ENCODE assay signal across 7 mouse cellular contexts in genomic region chr5:112642731-112643130, GRCm38 (mm10).
DNase-seq lines count a peak whose midpoint lies in the region; ATAC-seq and TF ChIP-seq lines count a peak whose summit lies in the region.

No protein-coding gene starts in this region.

- peak; percentile 48 for TF ChIP-seq CTCF in kidney, adult 2 months (conservative IDR thresholded peaks at IDR 0.05; ENCODE audit: insufficient read depth, insufficient read length, low read depth, low read length)

- no peak overlapping the region for H3K4me3 ChIP-seq in kidney, adult 2 months (ENCODE audit: insufficient read depth, low read depth, low read length)
- no peak overlapping the region for H3K4me3 ChIP-seq in kidney, embryonic 16.5 days (ENCODE audit: low read length)
- no peak overlapping the region for H3K4me3 ChIP-seq in embryonic facial prominence, embryonic 11.5 days (ENCODE audit: low read depth, low read length)

- DNase-seq in kidney, adult 2 months: no peak
- DNase-seq in 416B (ENCODE audit: low read depth): peak; percentile 8
- peak; percentile 48 for DNase-seq in ES-CJ7 (ENCODE audit: low read depth, low spot score)
- DNase-seq in embryonic facial prominence, embryonic 11.5 days (ENCODE audit: low spot score): peak; percentile 43
- no peak for DNase-seq in frontal cortex, postnatal 10 days (ENCODE audit: low spot score in 2 of 2)

- H3K36me3 ChIP-seq in kidney, adult 2 months (ENCODE audit: control insufficient read depth, insufficient read depth, low read length): no peaks in the 10 kb centered on the region
- H3K36me3 ChIP-seq in kidney, embryonic 16.5 days (ENCODE audit: insufficient read depth, low read length): no peaks in the 10 kb centered on the region
- no peaks in the 10 kb centered on the region for H3K36me3 ChIP-seq in embryonic facial prominence, embryonic 11.5 days (replicated peaks; ENCODE audit: control insufficient read depth, insufficient read depth, low read depth, low read length)

- WGBS in kidney, adult 2 months: 53% methylated on average over 10 of the region's 10 CpGs
- 64% methylated on average over 10 of the region's 10 CpGs for WGBS in kidney, embryonic 16.5 days
- WGBS in embryonic facial prominence, embryonic 11.5 days: 62% methylated on average over 10 of the region's 10 CpGs

- H3K9ac ChIP-seq in kidney, embryonic 16.5 days (replicated peaks; ENCODE audit: low read length): no peak overlapping the region
- H3K9ac ChIP-seq in embryonic facial prominence, embryonic 11.5 days (replicated peaks; ENCODE audit: low read length): no peak overlapping the region

- H3K4me1 ChIP-seq in kidney, adult 2 months (ENCODE audit: control insufficient read depth, insufficient read depth, low read length): no peaks in the 10 kb centered on the region
- no peaks in the 10 kb centered on the region for H3K4me1 ChIP-seq in kidney, embryonic 16.5 days (ENCODE audit: insufficient read depth, low read length)
- H3K4me1 ChIP-seq in embryonic facial prominence, embryonic 11.5 days (ENCODE audit: control insufficient read depth, insufficient read depth, low read length): no peaks in the 10 kb centered on the region

- H3K27me3 ChIP-seq in kidney, adult 2 months (replicated peaks; ENCODE audit: control insufficient read depth, insufficient read depth, low read length): no peaks in the 10 kb centered on the region
- no peaks in the 10 kb centered on the region; the same call in 1 of the 2 replicates for H3K27me3 ChIP-seq in kidney, embryonic 16.5 days (ENCODE audit: insufficient read depth, low read length)
- H3K27me3 ChIP-seq in embryonic facial prominence, embryonic 11.5 days (ENCODE audit: control insufficient read depth, insufficient read depth, low read length): no peaks in the 10 kb centered on the region

- H3K4me2 ChIP-seq in kidney, embryonic 16.5 days (replicated peaks; ENCODE audit: low read depth, low read length): no peak overlapping the region
- no peak overlapping the region for H3K4me2 ChIP-seq in embryonic facial prominence, embryonic 11.5 days (ENCODE audit: low read depth, low read length)

- no peak for ATAC-seq in kidney, embryonic 16.5 days (ENCODE audit: low FRiP score, low TSS enrichment)
- ATAC-seq in embryonic facial prominence, embryonic 11.5 days (replicated peaks; ENCODE audit: insufficient number of reproducible peaks, low FRiP score, low TSS enrichment, low read depth): no peak
- ATAC-seq in monocyte, adult 5-6 weeks (replicated peaks; ENCODE audit: insufficient number of reproducible peaks, low FRiP score, low TSS enrichment, poor library complexity, severe bottlenecking): no peak

- TF ChIP-seq POLR2A in kidney, adult 2 months (IDR thresholded peaks at IDR 0.05; ENCODE audit: low read depth, low read length): no peak

- H3K9me3 ChIP-seq in kidney, embryonic 16.5 days (ENCODE audit: low read length): no peaks in the 10 kb centered on the region
- no peaks in the 10 kb centered on the region; the same call in 1 of the 2 replicates for H3K9me3 ChIP-seq in embryonic facial prominence, embryonic 11.5 days (replicated peaks; ENCODE audit: control insufficient read depth, low read length)

- no peak overlapping the region for H3K27ac ChIP-seq in kidney, adult 2 months (ENCODE audit: insufficient read depth, low read depth, low read length)
- H3K27ac ChIP-seq in kidney, embryonic 16.5 days (ENCODE audit: low read length): no peak overlapping the region
- no peak overlapping the region for H3K27ac ChIP-seq in embryonic facial prominence, embryonic 11.5 days (replicated peaks; ENCODE audit: low read depth, low read length)

Comparison
In these comparisons a context has a peak if more than half of its experiments do, and no peak if none do; other contexts are left out.
1. DNase-seq: peak in 416B (single experiment), ES-CJ7 (single experiment) and embryonic facial prominence, embryonic 11.5 days (single experiment); none in kidney, adult 2 months (single experiment) and frontal cortex, postnatal 10 days (0 of 2).